Mouse (Mus musculus) hindbrain, embryonic 14.5 days (tissue): Measurements from ENCODE around the gene Ino80. TPM values are rescaled to one million over a fixed set of nuclear protein-coding genes. Genes with fewer than 3 reads are reported as not detected.

ENCODE experiments used
- ATAC-seq: fragments of 200-750 bp; cut with Nextera tagmentation; 2 replicates; pipeline ENCODE4 v1.8.0; 2017; ENCODE audit warnings: moderate number of reproducible peaks, mild to moderate bottlenecking, moderate TSS enrichment, moderate library complexity; ENCODE audit not compliant: low FRiP score
- DNase-seq: peaks from one replicate; pipeline ENCODE4 v3.0.0-alpha.2; 2015; ENCODE audit warnings: low spot score
- H3K27ac ChIP-seq: fragments of 300-500 bp; sonication (generic); 2 replicates; pipeline ENCODE4 v1.5.1; 2014; ENCODE audit warnings: mild to moderate bottlenecking, moderate library complexity
- H3K27me3 ChIP-seq: fragments of 300-500 bp; sonication (generic); 2 replicates; pipeline ENCODE4 v1.6.1; 2014; ENCODE audit warnings: mild to moderate bottlenecking, low read length, mixed read lengths; ENCODE audit not compliant: control insufficient read depth, insufficient read depth
- H3K36me3 ChIP-seq: fragments of 300-500 bp; sonication (generic); replicated peaks from 2 replicates; pipeline ENCODE4 v1.6.1; 2014; ENCODE audit not compliant: control insufficient read depth, insufficient read depth
- H3K4me1 ChIP-seq: fragments of 300-500 bp; sonication (generic); replicated peaks from 2 replicates; pipeline ENCODE4 v1.6.1; 2014; ENCODE audit warnings: antibody characterized with exemption, low read length, mixed read lengths; ENCODE audit not compliant: control insufficient read depth, insufficient read depth
- H3K4me2 ChIP-seq: fragments of 300-500 bp; sonication (generic); replicated peaks from 2 replicates; pipeline ENCODE4 v1.6.1; 2014; ENCODE audit warnings: mild to moderate bottlenecking, moderate library complexity
- H3K4me3 ChIP-seq: fragments of 300-500 bp; sonication (generic); replicated peaks from 2 replicates; pipeline ENCODE4 v1.5.1; 2014; ENCODE audit warnings: mild to moderate bottlenecking, low read length
- H3K9ac ChIP-seq: fragments of 300-500 bp; sonication (generic); 2 replicates; pipeline ENCODE4 v1.6.1; 2014
- H3K9me3 ChIP-seq: fragments of 300-500 bp; sonication (generic); 2 replicates; pipeline ENCODE4 v1.6.1; 2016; ENCODE audit warnings: low read length; ENCODE audit not compliant: control insufficient read depth
- whole genome bisulfite sequencing: fragments of 180-500 bp; shearing (Covaris S2); extraction: QIAGEN DNeasy Blood & Tissue Kit; methylation state at CpG from one replicate; pipeline ENCODE4 v1.1.7; 2014; 5-methylcytosine and 5-hydroxymethylcytosine counted together
- polyA plus RNA-seq: library from polyadenylated mRNA; unstranded; fragments of >200 nt; fragmentation: Nextera tagmentation; extraction: Ambion mirVana; gene quantifications from 2 replicates; pipeline ENCODE4 v1.2.1, GENCODE M21; 2014

Gene Ino80
- polyA plus RNA-seq, 1 experiment from 2014 or later: 4.8 TPM

GRCm38 (mm10) chr2:119326161-119327101 is 151.1 kb downstream of the Ino80 start:
- H3K36me3 ChIP-seq: no peaks in the 10 kb centered on the region
- H3K27me3 ChIP-seq: peaks cover 100% of the 10 kb centered on the region
- H3K4me2 ChIP-seq: peak overlapping the region; percentile 89
- H3K4me1 ChIP-seq: peaks cover 44% of the 10 kb centered on the region
- ATAC-seq (no peak), DNase-seq (no peak)
- H3K4me3 ChIP-seq: peak overlapping the region; percentile 43
- peak overlapping the region; percentile 58 for H3K9ac ChIP-seq
- under 1% methylated on average over 61 of the region's 61 CpGs for WGBS
- H3K9me3 ChIP-seq: no peaks in the 10 kb centered on the region
- no peak overlapping the region for H3K27ac ChIP-seq

GRCm38 (mm10) chr2:119325568-119326143 is 151.8 kb downstream of the Ino80 start, which contains the start of gene Dll4:
Gene Dll4 (plus strand): TSS chr2:119325784.
- H3K9ac ChIP-seq: peak within 1 kb of the TSS; percentile 58
- DNase-seq (no peak), ATAC-seq (no peak)
- H3K4me1 ChIP-seq: peaks cover 44% of the 10 kb centered on the region
- H3K9me3 ChIP-seq: no peaks in the 10 kb centered on the region
- H3K27ac ChIP-seq: no peak within 1 kb of the TSS
- WGBS: 1% methylated on average over 33 of the region's 33 CpGs
- peaks cover 100% of the 10 kb centered on the region for H3K27me3 ChIP-seq
- peak within 1 kb of the TSS; percentile 89 for H3K4me2 ChIP-seq
- H3K36me3 ChIP-seq: no peaks in the 10 kb centered on the region
- peak within 1 kb of the TSS; percentile 43 for H3K4me3 ChIP-seq

DNA sequence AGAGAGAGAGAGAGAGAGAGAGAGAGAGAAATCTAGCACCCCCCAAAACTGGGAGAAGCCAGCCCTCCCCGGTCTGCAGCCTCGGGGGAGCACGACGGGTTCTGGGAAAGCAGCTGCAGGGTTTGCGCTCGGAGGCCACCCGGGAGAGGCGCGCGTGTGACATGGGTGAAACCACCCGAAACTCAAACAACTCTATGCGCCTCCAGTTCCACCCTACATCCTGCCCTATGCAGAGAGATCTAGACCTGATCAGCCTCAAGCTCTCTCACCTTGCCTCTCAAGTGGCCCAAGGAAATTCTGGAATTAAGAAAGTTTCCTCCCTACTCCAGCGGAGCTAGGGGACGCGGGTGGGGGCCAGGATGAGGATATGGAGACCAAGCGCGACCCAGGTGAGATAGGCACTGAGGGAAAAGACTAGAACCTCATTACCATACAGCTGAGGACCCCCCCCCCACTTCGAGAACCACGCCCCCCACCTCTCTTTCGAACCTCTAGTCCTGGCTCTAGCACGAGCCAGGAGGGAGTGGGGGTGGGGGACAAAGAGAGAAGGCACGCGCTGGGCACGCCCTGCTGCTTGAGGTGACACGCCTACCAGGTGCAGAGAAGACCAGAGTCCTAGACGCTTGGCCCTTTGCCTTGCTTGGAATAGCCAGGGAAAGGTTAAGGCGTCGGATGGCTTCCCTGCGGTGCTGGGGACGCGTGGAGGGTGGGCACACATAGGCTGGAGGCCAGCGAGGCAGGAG is 152.7 kb downstream of the Ino80 start:
- Histone ChIP-seq H3K9ac (no peak overlapping the region), H3K4me1 (peaks cover 44% of the 10 kb centered on the region), H3K9me3 (no peaks in the 10 kb centered on the region), H3K27ac (no peak overlapping the region), H3K4me2 (peak overlapping the region; percentile 89), H3K4me3 (peak overlapping the region; percentile 43), H3K27me3 (peaks cover 98% of the 10 kb centered on the region), H3K36me3 (no peaks in the 10 kb centered on the region)
- WGBS: under 1% methylated on average over 32 of the region's 32 CpGs
- ATAC-seq (no peak), DNase-seq (no peak)

DNA sequence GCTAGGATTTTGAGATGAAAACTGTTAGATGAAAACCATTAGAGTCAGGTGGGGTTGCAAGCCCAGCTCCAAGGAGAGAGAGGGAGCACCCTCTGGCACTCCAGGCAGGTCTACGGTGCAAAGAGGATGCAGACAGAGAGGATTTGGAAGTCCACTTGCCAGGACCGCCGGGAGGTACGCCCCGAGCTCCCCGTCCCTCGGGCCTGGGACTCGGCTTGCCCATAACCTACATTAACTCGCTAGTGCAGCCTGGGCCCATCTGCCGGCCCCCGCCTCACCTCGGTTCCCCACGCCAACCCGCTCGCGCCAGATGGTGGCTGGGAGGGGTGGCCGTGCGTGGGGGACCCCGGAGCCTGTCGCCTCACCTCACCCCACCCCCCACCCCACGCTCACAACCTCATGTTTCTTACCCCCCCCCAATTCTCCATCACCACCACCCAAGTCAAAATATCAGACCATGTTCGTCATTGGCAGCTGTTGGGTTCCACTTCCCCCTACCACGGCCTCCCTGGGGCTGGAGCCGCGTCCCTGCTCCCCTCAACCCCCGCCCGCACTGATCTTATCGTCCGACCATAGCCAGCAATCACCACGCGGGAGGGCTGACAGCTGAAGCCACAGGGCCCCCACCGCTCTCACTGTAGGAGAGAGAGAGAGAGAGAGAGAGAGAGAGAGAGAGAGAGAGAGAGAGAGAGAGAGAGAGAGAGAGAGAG is 153.5 kb downstream of the Ino80 start:
- no peak overlapping the region; the same call in 1 of the 2 replicates for H3K4me3 ChIP-seq
- no peaks in the 10 kb centered on the region for H3K36me3 ChIP-seq
- ATAC-seq: no peak
- no peak overlapping the region for H3K27ac ChIP-seq
- no peaks in the 10 kb centered on the region for H3K9me3 ChIP-seq
- WGBS: under 1% methylated on average over 32 of the region's 32 CpGs
- peak overlapping the region; percentile 89 for H3K4me2 ChIP-seq
- peaks cover 44% of the 10 kb centered on the region for H3K4me1 ChIP-seq
- H3K9ac ChIP-seq: no peak overlapping the region
- H3K27me3 ChIP-seq: peaks cover 96% of the 10 kb centered on the region
- no peak for DNase-seq

Other genes starting within 250 kb of the Ino80 start
- gene Ppp1r14d, start 247.8 kb downstream of the Ino80 start, polyA plus RNA-seq: not detected in 2 replicates
- 0.78 and 0.90 TPM in 2 replicates for gene Spint1, start 240.3 kb downstream of the Ino80 start, polyA plus RNA-seq
- 20.9 and 26.9 TPM in 2 replicates for gene Rhov, start 206.4 kb downstream of the Ino80 start, polyA plus RNA-seq
- 19.3 and 19.7 TPM in 2 replicates for gene Vps18, start 188.9 kb downstream of the Ino80 start, polyA plus RNA-seq
- 3.9 and 4.8 TPM in 2 replicates for gene Dll4, start 151.9 kb downstream of the Ino80 start, polyA plus RNA-seq
- gene Chac1, start 126.5 kb downstream of the Ino80 start, polyA plus RNA-seq: 8.8 and 10.3 TPM in 2 replicates
- 0.34 and 1.0 TPM in 2 replicates for gene Exd1, start 69.9 kb upstream of the Ino80 start, polyA plus RNA-seq
- gene Chp1, start 70.0 kb upstream of the Ino80 start, polyA plus RNA-seq: 58.5 and 59.1 TPM in 2 replicates
- gene Nusap1, start 140.6 kb upstream of the Ino80 start, polyA plus RNA-seq: 11.0 and 13.8 TPM in 2 replicates
- gene Oip5, start 140.8 kb upstream of the Ino80 start, polyA plus RNA-seq: 3.2 and 6.1 TPM in 2 replicates
- gene Ndufaf1, start 185.1 kb upstream of the Ino80 start, polyA plus RNA-seq: 37.4 and 37.9 TPM in 2 replicates
- 35.5 and 36.2 TPM in 2 replicates for gene Rtf1, start 197.4 kb upstream of the Ino80 start, polyA plus RNA-seq